Mouse (Mus musculus) small intestine, adult 2 months (tissue): ENCODE measurements around the gene 4930451I11Rik.

Source experiments
- CTCF ChIP-seq: fragments of 200-500 bp; IDR thresholded peaks from 2 replicates; pipeline ENCODE4 v1.5.1; 2012; ENCODE audit warnings: low read depth, mild to moderate bottlenecking, control low read depth, inconsistent platforms, low read length, moderate library complexity, mixed read lengths; ENCODE audit not compliant: insufficient replicate concordance, insufficient read length; ENCODE audit errors: extremely low read depth
- POLR2A ChIP-seq: fragments of 200-500 bp; IDR thresholded peaks from 2 replicates; pipeline ENCODE4 v1.6.1; 2012; ENCODE audit warnings: low read depth, mild to moderate bottlenecking, control low read depth, inconsistent platforms, low read length, moderate library complexity

DNA sequence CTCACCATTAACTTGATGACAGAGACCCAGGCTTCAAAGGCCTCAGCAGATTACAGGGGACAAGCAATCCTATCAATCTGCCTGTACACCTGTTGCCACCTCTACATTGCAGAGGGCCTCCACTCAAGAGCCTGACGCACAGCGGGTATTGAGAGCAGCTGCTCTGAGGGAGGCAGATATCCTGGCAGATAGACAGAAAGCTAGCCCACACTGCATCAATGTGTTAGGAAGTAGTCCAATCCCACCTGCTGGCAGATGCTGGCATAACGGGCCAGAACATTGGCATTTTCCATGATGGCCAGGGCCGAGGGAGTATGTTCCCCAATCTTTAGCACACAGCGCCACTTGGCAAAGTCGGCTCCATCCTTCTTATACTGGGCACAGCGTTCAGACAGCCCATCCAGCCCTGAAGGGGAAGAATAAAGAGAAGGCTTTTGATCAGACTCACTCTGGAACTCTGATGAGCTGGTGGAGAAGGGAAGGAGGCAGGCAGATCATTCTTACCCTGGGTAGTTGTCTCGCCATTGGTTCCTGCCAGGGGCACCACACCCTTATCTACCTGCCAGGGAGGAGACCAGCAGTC is 35.0 kb downstream of the 4930451I11Rik start:
- TF ChIP-seq CTCF (0 out of 2 replicates have a peak, but pooled peaks have one; percentile 5), POLR2A (no peak)
